Mouse (Mus musculus) right cerebral cortex, adult 18-20 months (tissue): ENCODE data around the gene Ptprd.
A peak's percentile ranks its signal among the peaks of the same experiment; 100 is the strongest.

Source experiments
- DNase-seq: peaks from one replicate; pipeline ENCODE4 v3.0.0; 2022; ENCODE audit warnings: mixed read lengths

The Ptprd gene

GRCm38 (mm10) chr4:76865585-76865984 lies 1346.2 kb downstream of the Ptprd start:
- DNase-seq: no peak

- no peak for DNase-seq
These were observed 1365.5 kb downstream of the Ptprd start for GRCm38 (mm10) chr4:76846265-76846664.

GRCm38 (mm10) chr4:76839016-76839415 lies 1372.7 kb downstream of the Ptprd start:
- no peak for DNase-seq

GRCm38 (mm10) chr4:76812138-76812537 lies 1399.6 kb downstream of the Ptprd start:
- DNase-seq: no peak

GRCm38 (mm10) chr4:76802708-76803107 lies 1409.1 kb downstream of the Ptprd start:
- no peak for DNase-seq

- DNase-seq: no peak
These were observed 1413.5 kb downstream of the Ptprd start for GRCm38 (mm10) chr4:76798010-76799007.

GRCm38 (mm10) chr4:76785389-76785788 lies 1426.4 kb downstream of the Ptprd start:
- DNase-seq: no peak

- DNase-seq: no peak
These were observed 1432.1 kb downstream of the Ptprd start for GRCm38 (mm10) chr4:76779558-76780124.

GRCm38 (mm10) chr4:76766918-76767317 lies 1444.8 kb downstream of the Ptprd start:
- DNase-seq: no peak

GRCm38 (mm10) chr4:76766429-76766828 lies 1445.3 kb downstream of the Ptprd start:
- DNase-seq: no peak

GRCm38 (mm10) chr4:76750709-76751108 lies 1461.1 kb downstream of the Ptprd start:
- no peak for DNase-seq

GRCm38 (mm10) chr4:76735831-76736230 lies 1475.9 kb downstream of the Ptprd start:
- DNase-seq: no peak

GRCm38 (mm10) chr4:76675726-76676125 lies 1536.0 kb downstream of the Ptprd start:
- no peak for DNase-seq

GRCm38 (mm10) chr4:76673224-76673623 lies 1538.5 kb downstream of the Ptprd start:
- no peak for DNase-seq

- DNase-seq: no peak
These were observed 1539.1 kb downstream of the Ptprd start for GRCm38 (mm10) chr4:76672653-76673052.

GRCm38 (mm10) chr4:76661725-76662124 lies 1550.0 kb downstream of the Ptprd start:
- DNase-seq: no peak

- DNase-seq: no peak
These were observed 1551.6 kb downstream of the Ptprd start for GRCm38 (mm10) chr4:76660146-76660545.

GRCm38 (mm10) chr4:76656734-76657133 lies 1555.0 kb downstream of the Ptprd start:
- no peak for DNase-seq

GRCm38 (mm10) chr4:76652971-76653370 lies 1558.8 kb downstream of the Ptprd start:
- DNase-seq: no peak

GRCm38 (mm10) chr4:76621740-76622139 lies 1590.0 kb downstream of the Ptprd start:
- DNase-seq: peak; percentile 37

- no peak for DNase-seq
These were observed 1595.1 kb downstream of the Ptprd start for GRCm38 (mm10) chr4:76616614-76617013.

GRCm38 (mm10) chr4:76608246-76608645 lies 1603.5 kb downstream of the Ptprd start:
- peak; percentile 9 for DNase-seq

- DNase-seq: no peak
These were observed 1605.0 kb downstream of the Ptprd start for GRCm38 (mm10) chr4:76606808-76607207.

- DNase-seq: no peak
These were observed 1621.0 kb downstream of the Ptprd start for GRCm38 (mm10) chr4:76590722-76591121.
